Mouse (Mus musculus) bone marrow, adult 2 months (tissue): Measurements from ENCODE around the gene Sntb2.
"Not testable (repeated sequence)": the region's sequence is repeated elsewhere in the genome, so short reads cannot be mapped to it uniquely, and the experiment has no call there.

Experiments
- CTCF ChIP-seq: fragments of 200-500 bp; IDR thresholded peaks from 2 replicates; pipeline ENCODE4 v1.5.1; 2011; ENCODE audit warnings: low read length, control low read depth; ENCODE audit not compliant: control insufficient read depth, insufficient read depth
- POLR2A ChIP-seq: fragments of 200-500 bp; IDR thresholded peaks from 2 replicates; pipeline ENCODE4 v1.6.1; 2011; ENCODE audit warnings: low read depth, mild to moderate bottlenecking, control low read depth, low read length, borderline replicate concordance; ENCODE audit not compliant: control insufficient read depth

DNA sequence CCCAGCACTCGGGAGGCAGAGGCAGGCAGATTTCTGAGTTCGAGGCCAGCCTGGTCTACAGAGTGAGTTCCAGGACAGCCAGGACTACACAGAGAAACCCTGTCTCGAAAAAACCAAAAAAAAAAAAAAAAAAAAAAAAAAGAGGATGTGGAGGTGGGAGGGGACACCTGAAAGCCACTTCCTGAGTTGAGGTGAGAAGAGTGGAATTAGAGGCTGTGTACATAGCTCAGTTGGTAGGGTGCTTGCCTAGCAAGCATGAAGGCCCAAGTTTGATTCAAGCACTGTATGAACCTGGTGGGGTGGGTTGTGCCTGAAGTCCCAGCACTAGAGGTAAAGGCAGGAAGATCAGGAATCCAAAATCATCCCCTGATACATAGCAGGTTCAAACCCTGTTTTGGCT, 38.0 kb downstream of the Sntb2 start:
- not testable (repeated sequence) for TF ChIP-seq POLR2A, CTCF
